8 mouse cellular contexts compared by ENCODE assay signal in the genomic region with DNA sequence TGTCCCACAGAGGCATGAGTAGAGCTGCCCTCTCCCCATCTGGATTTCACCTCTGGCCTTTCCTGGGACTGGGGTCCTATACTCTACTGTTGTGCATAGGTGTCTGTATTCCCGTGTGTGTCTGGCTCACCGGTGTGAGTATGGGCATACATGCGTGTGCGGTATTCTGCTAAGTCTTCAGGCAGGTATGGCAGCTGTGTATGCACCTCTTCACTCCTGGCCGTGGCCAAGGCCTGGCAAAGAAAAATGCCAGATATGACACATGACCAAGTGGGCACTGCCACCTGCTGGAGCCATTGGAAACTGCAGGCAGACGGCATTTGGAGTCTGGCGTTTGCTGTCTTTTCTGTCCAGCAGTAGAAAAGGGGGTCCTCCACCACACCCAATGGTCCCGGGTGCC. TPM values are rescaled to one million over a fixed set of nuclear protein-coding genes. Genes with fewer than 3 reads are reported as not detected.
DNase-seq lines count a peak whose midpoint lies in the region; ATAC-seq lines count a peak whose summit lies in the region.

No protein-coding gene starts in this region.

- DNase-seq in CD4-positive, CD25-positive, alpha-beta regulatory T cell, adult 2 months (ENCODE audit: low read depth, low spot score) = peak; percentile 72
- peak; percentile 75 for DNase-seq in adipocyte (ENCODE audit: low spot score)
- peak; percentile 43 for DNase-seq in gastrocnemius, postnatal 14 days
- DNase-seq in layer of hippocampus, adult 8-10 months (ENCODE audit: low spot score in 2 of 2) = peak; percentile 62 to 82
- DNase-seq in lung, postnatal 36 days = peak; percentile 77
- peak; percentile 67 for DNase-seq in retina, postnatal 7 days (ENCODE audit: low read depth, low spot score)
- peak; percentile 72 for DNase-seq in urinary bladder, postnatal 25 days (ENCODE audit: low spot score)

- peak; percentile 71 for ATAC-seq in common myeloid progenitor, adult 5-6 weeks (replicated peaks; ENCODE audit: low read depth, poor library complexity, severe bottlenecking)

- intact Hi-C loops in gastrocnemius, postnatal 14 days (cut with DNase I; ENCODE audit: low total_unique reads) = loop anchor here (10.0 kb wide), 1 partner anchor 270 kb away; no protein-coding TSS in a partner anchor

RNA-seq across cellular contexts. Expression of gene Tmem130, which starts 26.7 kb away (rescaled TPM):
- total RNA-seq in common myeloid progenitor, adult 5-6 weeks (2017) = 0.55 TPM in 1 of 2 replicates, not detected in the other
- total RNA-seq in gastrocnemius, postnatal 14 days (2021) = not detected
- 100 to 1,000 TPM; 124 to 160 (median 141) TPM for total RNA-seq in layer of hippocampus, adult 8-10 months (2022)

RNA-seq across cellular contexts. Expression of gene Trrap, which starts 32.6 kb away (rescaled TPM):
- 73.3 and 78.8 TPM in 2 replicates for total RNA-seq in common myeloid progenitor, adult 5-6 weeks (2017)
- total RNA-seq in gastrocnemius, postnatal 14 days (2021) = 10 to 100 TPM; 30.6 to 33.9 TPM
- total RNA-seq in layer of hippocampus, adult 8-10 months (2022) = 100 to 1,000 TPM; 144 to 177 (median 152) TPM

Comparison
In these comparisons a context has a peak if more than half of its experiments do, and no peak if none do; other contexts are left out.
1. Peak in every context shown above with its lines: DNase-seq and ATAC-seq.
2. RNA of gene Tmem130, which starts 26.7 kb away (total RNA-seq): 124 to 160 TPM in layer of hippocampus, adult 8-10 months; 0.55 TPM in common myeloid progenitor, adult 5-6 weeks and not detected in gastrocnemius, postnatal 14 days; every median in the first group is over 10 times any median in the second.